Mouse (Mus musculus) cerebellum, adult 11 months (tissue): ENCODE data around the gene Tssk2.

Experiments used
- DNase-seq: peaks from one replicate; pipeline ENCODE4 v3.0.0; 2022

Tssk2 gene

GRCm38 (mm10) chr16:17914307-17915249 lies 16.1 kb downstream of the Tssk2 start, which contains the start of gene Gsc2:
Gsc2 (minus strand) TSS chr16:17915059.
- DNase-seq = no peak

- no peak for DNase-seq
These were observed 22.1 kb downstream of the Tssk2 start for GRCm38 (mm10) chr16:17920586-17920985.

- DNase-seq = peak; percentile 94
These were observed 23.1 kb downstream of the Tssk2 start for GRCm38 (mm10) chr16:17921325-17922162.

GRCm38 (mm10) chr16:17922163-17922538 lies 23.7 kb downstream of the Tssk2 start:
- peak; percentile 62 for DNase-seq

- DNase-seq = no peak
These were observed 29.1 kb downstream of the Tssk2 start for GRCm38 (mm10) chr16:17927351-17928082.

- DNase-seq = peak; percentile 60
These were observed 29.7 kb downstream of the Tssk2 start, which contains the start of gene Slc25a1 for GRCm38 (mm10) chr16:17928087-17928580. Slc25a1 (minus strand) TSS chr16:17928219.

GRCm38 (mm10) chr16:17928627-17929104 lies 30.2 kb downstream of the Tssk2 start:
- no peak for DNase-seq

- no peak for DNase-seq
These were observed 30.8 kb downstream of the Tssk2 start for GRCm38 (mm10) chr16:17929211-17929610.

GRCm38 (mm10) chr16:17929631-17930030 lies 31.2 kb downstream of the Tssk2 start:
- DNase-seq = no peak

GRCm38 (mm10) chr16:17931906-17932460 lies 33.5 kb downstream of the Tssk2 start:
- DNase-seq = no peak

GRCm38 (mm10) chr16:17933594-17934444 lies 35.4 kb downstream of the Tssk2 start:
- no peak for DNase-seq

- no peak for DNase-seq
These were observed 36.0 kb downstream of the Tssk2 start for GRCm38 (mm10) chr16:17934445-17934910.

- DNase-seq = no peak
These were observed 38.3 kb downstream of the Tssk2 start for GRCm38 (mm10) chr16:17936776-17937175.

GRCm38 (mm10) chr16:17938187-17938586 lies 39.8 kb downstream of the Tssk2 start:
- DNase-seq = no peak

- DNase-seq = peak; percentile 67
These were observed 40.4 kb downstream of the Tssk2 start for GRCm38 (mm10) chr16:17938821-17939220.

GRCm38 (mm10) chr16:17939255-17939751 lies 40.9 kb downstream of the Tssk2 start:
- no peak for DNase-seq

- DNase-seq = no peak
These were observed 45.0 kb downstream of the Tssk2 start for GRCm38 (mm10) chr16:17943466-17943865.

- DNase-seq = no peak
These were observed 46.8 kb downstream of the Tssk2 start for GRCm38 (mm10) chr16:17945081-17945831.

- DNase-seq = no peak
These were observed 51.0 kb downstream of the Tssk2 start for GRCm38 (mm10) chr16:17949421-17949877.
